Mouse (Mus musculus): ENCODE results near the gene Fam19a3.

- TF ChIP-seq POLR2A (IDR thresholded peaks at IDR 0.05; ENCODE audit: control insufficient read depth, low read depth, low read length), result no peak
- no peak for TF ChIP-seq CTCF (IDR thresholded peaks at IDR 0.05; ENCODE audit: control insufficient read depth, insufficient read depth, insufficient replicate concordance, low read depth, low read length)
Observed at GRCm38 (mm10) chr3:104805539-104805938, 23.9 kb upstream of the Fam19a3 start.

All from testis, adult 2 months (tissue).